Mouse (Mus musculus) liver, adult 2 months (tissue): ENCODE results near the gene Vmn1r54.

ENCODE experiments used
- CTCF ChIP-seq: fragments of 200-500 bp; IDR thresholded peaks from 2 replicates; pipeline ENCODE4 v1.5.1; 2011; ENCODE audit warnings: low read depth, low read length, control low read depth
- POLR2A ChIP-seq: fragments of 200-500 bp; IDR thresholded peaks from 2 replicates; pipeline ENCODE4 v1.6.1; 2011; ENCODE audit warnings: low read length, control low read depth; ENCODE audit not compliant: insufficient read depth; ENCODE audit errors: extremely low read depth

DNA sequence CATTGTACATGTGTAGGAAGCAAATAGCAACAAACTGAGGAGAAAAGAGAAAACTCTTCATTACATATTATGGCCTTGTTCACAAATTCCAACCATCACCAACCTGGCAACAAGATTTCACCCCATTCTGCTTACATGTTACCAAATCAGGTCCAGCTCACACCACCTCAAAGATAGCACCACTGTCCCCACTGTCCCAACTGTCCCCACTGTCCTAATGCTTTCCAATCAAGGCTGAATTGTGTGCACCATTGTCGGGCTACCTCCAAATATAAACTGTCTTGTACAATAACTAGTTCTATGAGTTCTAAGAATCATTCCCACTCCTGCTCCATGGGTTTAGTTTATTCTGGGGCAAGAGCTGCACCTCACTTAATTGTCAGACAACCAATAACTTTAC lies 21.8 kb upstream of the Vmn1r54 start, which contains the start of gene Vmn1r53:
- TF ChIP-seq POLR2A (no peak), CTCF (no peak)
